Mouse (Mus musculus): ENCODE data around the gene Rnf130. TPM values are rescaled to one million over a fixed set of nuclear protein-coding genes. Genes with fewer than 3 reads are reported as not detected.

Gene Rnf130
- polyA plus RNA-seq, 1 experiment: 0.26 TPM

DNA sequence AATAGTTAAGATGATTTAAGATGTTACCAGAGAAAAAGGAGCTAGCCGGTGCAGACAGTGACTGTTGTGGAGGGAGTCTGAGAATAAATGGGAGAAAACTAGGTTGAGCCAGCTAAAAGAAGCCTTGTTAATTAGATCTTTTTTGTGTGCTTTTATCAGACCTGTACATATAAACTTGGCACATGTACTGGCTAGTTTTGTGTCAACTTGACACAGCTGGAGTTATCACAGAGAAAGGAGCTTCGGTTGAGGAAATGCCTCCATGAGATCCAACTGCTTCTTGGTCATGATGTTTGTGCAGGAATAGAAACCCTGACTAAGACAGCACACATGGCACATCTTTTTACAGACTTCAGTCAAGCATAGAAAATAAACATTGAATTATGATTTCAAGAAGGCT lies 32.6 kb downstream of the Rnf130 start:
- H3K27me3 ChIP-seq (ENCODE audit: control insufficient read depth): no peaks in the 10 kb centered on the region
- H3K4me3 ChIP-seq (replicated peaks): no peak overlapping the region
- no peaks in the 10 kb centered on the region for H3K36me3 ChIP-seq (ENCODE audit: control insufficient read depth)
- H3K9me3 ChIP-seq (ENCODE audit: control insufficient read depth, low read length): no peaks in the 10 kb centered on the region
- TF ChIP-seq TAL1 (IDR thresholded peaks at IDR 0.05; ENCODE audit: low read length) (no peak), GATA1 (IDR thresholded peaks at IDR 0.05; ENCODE audit: low read length) (no peak)
- H3K4me1 ChIP-seq (ENCODE audit: control insufficient read depth): no peaks in the 10 kb centered on the region

DNA sequence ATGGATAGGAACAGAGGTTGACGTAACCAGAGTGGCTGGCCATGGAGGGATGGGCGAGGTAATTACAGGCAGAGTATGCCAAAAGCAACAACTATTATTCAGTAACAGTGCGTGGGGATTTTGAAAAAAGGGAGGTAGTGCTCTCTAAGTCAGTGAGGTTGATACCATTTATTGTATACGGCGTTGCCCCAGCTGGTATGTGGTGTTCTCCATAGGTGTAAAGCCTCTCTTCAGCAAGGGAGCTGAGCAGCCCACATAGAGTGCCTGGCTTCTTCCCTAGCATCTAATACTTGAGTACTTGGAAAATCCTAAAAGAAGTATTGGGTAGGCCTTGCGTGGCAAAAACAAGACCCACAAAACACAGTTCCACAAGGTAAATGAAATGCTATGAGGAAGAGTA lies 33.1 kb downstream of the Rnf130 start:
- Histone ChIP-seq H3K36me3 (ENCODE audit: control insufficient read depth) (no peaks in the 10 kb centered on the region), H3K4me1 (ENCODE audit: control insufficient read depth) (no peaks in the 10 kb centered on the region), H3K27me3 (ENCODE audit: control insufficient read depth) (no peaks in the 10 kb centered on the region), H3K4me3 (replicated peaks) (no peak overlapping the region), H3K9me3 (ENCODE audit: control insufficient read depth, low read length) (no peaks in the 10 kb centered on the region)
- no peak for TF ChIP-seq TAL1 (IDR thresholded peaks at IDR 0.05; ENCODE audit: low read length)
- no peak for TF ChIP-seq GATA1 (IDR thresholded peaks at IDR 0.05; ENCODE audit: low read length)

GRCm38 (mm10) chr11:50059045-50059444 lies 33.9 kb downstream of the Rnf130 start:
- H3K36me3 ChIP-seq (ENCODE audit: control insufficient read depth): no peaks in the 10 kb centered on the region
- no peak overlapping the region for H3K4me3 ChIP-seq (replicated peaks)
- no peaks in the 10 kb centered on the region for H3K4me1 ChIP-seq (ENCODE audit: control insufficient read depth)
- H3K9me3 ChIP-seq (ENCODE audit: control insufficient read depth, low read length): no peaks in the 10 kb centered on the region
- no peak for TF ChIP-seq GATA1 (IDR thresholded peaks at IDR 0.05; ENCODE audit: low read length)
- TF ChIP-seq TAL1 (IDR thresholded peaks at IDR 0.05; ENCODE audit: low read length): no peak
- no peaks in the 10 kb centered on the region for H3K27me3 ChIP-seq (ENCODE audit: control insufficient read depth)

DNA sequence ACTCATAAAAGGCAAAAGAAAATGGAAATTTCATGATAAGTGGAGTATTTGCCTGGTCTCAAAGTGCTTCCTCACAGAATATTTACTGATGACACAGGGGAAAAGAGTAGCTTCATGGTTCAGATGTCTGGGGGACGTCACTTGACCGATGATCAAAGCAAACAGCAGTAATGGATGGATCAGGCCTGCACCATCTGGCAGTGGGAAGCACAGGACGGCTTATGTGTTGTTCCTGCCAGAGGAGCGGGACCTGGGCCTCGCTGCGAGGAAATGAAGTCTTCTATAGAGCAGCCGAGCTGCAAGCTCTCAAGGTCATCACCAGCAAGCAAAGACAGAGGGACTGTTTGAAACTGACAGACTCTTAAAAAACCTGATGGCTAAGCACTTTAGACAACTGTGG lies 37.0 kb downstream of the Rnf130 start:
- Histone ChIP-seq H3K36me3 (ENCODE audit: control insufficient read depth) (no peaks in the 10 kb centered on the region), H3K4me3 (replicated peaks) (no peak overlapping the region), H3K27me3 (ENCODE audit: control insufficient read depth) (no peaks in the 10 kb centered on the region), H3K9me3 (ENCODE audit: control insufficient read depth, low read length) (no peaks in the 10 kb centered on the region), H3K4me1 (ENCODE audit: control insufficient read depth) (no peaks in the 10 kb centered on the region)
- no peak for TF ChIP-seq TAL1 (IDR thresholded peaks at IDR 0.05; ENCODE audit: low read length)
- TF ChIP-seq GATA1 (IDR thresholded peaks at IDR 0.05; ENCODE audit: low read length): no peak

- Histone ChIP-seq H3K36me3 (ENCODE audit: control insufficient read depth) (no peaks in the 10 kb centered on the region), H3K9me3 (ENCODE audit: control insufficient read depth, low read length) (no peaks in the 10 kb centered on the region), H3K4me1 (ENCODE audit: control insufficient read depth) (no peaks in the 10 kb centered on the region), H3K27me3 (ENCODE audit: control insufficient read depth) (no peaks in the 10 kb centered on the region), H3K4me3 (replicated peaks) (no peak overlapping the region)
- no peak for TF ChIP-seq GATA1 (IDR thresholded peaks at IDR 0.05; ENCODE audit: low read length)
- no peak for TF ChIP-seq TAL1 (IDR thresholded peaks at IDR 0.05; ENCODE audit: low read length)
Observed at GRCm38 (mm10) chr11:50066088-50066487, 40.9 kb downstream of the Rnf130 start.

DNA sequence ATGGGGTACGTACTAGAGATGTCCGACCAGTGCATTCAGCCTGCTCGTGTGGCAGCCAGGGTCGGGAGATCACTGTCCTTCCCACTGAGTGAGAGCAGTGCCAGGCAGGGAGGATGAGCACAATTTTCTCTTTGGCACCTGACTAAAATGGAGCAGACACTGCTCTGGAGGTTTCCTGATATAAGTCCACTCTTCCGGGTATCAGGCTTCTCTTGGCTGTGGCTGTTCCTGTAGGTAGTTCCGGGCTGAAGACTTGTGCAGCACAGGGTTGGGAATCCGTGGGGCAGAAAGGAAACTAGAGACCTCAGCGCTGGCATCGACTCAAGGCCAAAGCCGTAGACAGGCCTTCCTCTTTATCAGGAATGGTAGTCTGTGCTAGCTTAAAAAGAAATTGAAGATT lies 48.7 kb downstream of the Rnf130 start:
- Histone ChIP-seq H3K27me3 (ENCODE audit: control insufficient read depth) (no peaks in the 10 kb centered on the region), H3K4me1 (ENCODE audit: control insufficient read depth) (no peaks in the 10 kb centered on the region), H3K9me3 (ENCODE audit: control insufficient read depth, low read length) (no peaks in the 10 kb centered on the region), H3K4me3 (replicated peaks) (no peak overlapping the region), H3K36me3 (ENCODE audit: control insufficient read depth) (no peaks in the 10 kb centered on the region)
- no peak for TF ChIP-seq GATA1 (IDR thresholded peaks at IDR 0.05; ENCODE audit: low read length)
- no peak for TF ChIP-seq TAL1 (IDR thresholded peaks at IDR 0.05; ENCODE audit: low read length)

GRCm38 (mm10) chr11:50076756-50077155 lies 51.6 kb downstream of the Rnf130 start:
- no peak overlapping the region for H3K4me3 ChIP-seq (replicated peaks)
- no peaks in the 10 kb centered on the region for H3K4me1 ChIP-seq (ENCODE audit: control insufficient read depth)
- no peaks in the 10 kb centered on the region for H3K27me3 ChIP-seq (ENCODE audit: control insufficient read depth)
- H3K36me3 ChIP-seq (ENCODE audit: control insufficient read depth): no peaks in the 10 kb centered on the region
- H3K9me3 ChIP-seq (ENCODE audit: control insufficient read depth, low read length): no peaks in the 10 kb centered on the region
- TF ChIP-seq TAL1 (IDR thresholded peaks at IDR 0.05; ENCODE audit: low read length): no peak
- no peak for TF ChIP-seq GATA1 (IDR thresholded peaks at IDR 0.05; ENCODE audit: low read length)

- TF ChIP-seq TAL1 (IDR thresholded peaks at IDR 0.05; ENCODE audit: low read length): no peak
- no peak for TF ChIP-seq GATA1 (IDR thresholded peaks at IDR 0.05; ENCODE audit: low read length)
- H3K36me3 ChIP-seq (ENCODE audit: control insufficient read depth): no peaks in the 10 kb centered on the region; the same call in 1 of the 2 replicates
Observed at GRCm38 (mm10) chr11:50081365-50082190, 56.4 kb downstream of the Rnf130 start.

DNA sequence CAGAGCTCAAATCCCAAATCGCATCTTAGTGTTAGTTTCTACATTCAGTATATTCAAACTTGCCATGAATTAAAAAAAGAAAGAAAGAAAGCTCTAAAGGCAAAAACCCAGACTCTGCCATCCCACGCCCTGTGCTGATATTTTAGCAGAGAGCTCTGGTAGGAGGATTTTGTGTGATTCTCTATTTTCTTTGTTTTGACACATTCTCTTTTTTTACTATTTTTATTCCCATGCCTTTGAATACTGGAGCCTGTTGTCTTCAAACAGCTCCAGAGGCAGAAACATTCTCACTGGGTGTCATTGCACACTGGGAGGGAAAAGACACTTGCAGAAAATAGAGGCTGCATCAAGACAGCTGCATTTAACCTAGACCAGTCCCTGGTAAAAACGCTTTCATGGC lies 61.1 kb downstream of the Rnf130 start:
- Histone ChIP-seq H3K4me3 (replicated peaks) (no peak overlapping the region), H3K9me3 (ENCODE audit: control insufficient read depth, low read length) (no peaks in the 10 kb centered on the region), H3K27me3 (ENCODE audit: control insufficient read depth) (no peaks in the 10 kb centered on the region), H3K36me3 (ENCODE audit: control insufficient read depth) (no peaks in the 10 kb centered on the region; the same call in 1 of the 2 replicates), H3K4me1 (ENCODE audit: control insufficient read depth) (no peaks in the 10 kb centered on the region)
- TF ChIP-seq TAL1 (IDR thresholded peaks at IDR 0.05; ENCODE audit: low read length): no peak
- no peak for TF ChIP-seq GATA1 (IDR thresholded peaks at IDR 0.05; ENCODE audit: low read length)

More at GRCm38 (mm10) chr11:50081365-50082190, 56.4 kb downstream of the Rnf130 start:
- Histone ChIP-seq H3K9me3 (ENCODE audit: control insufficient read depth, low read length) (no peaks in the 10 kb centered on the region), H3K4me1 (ENCODE audit: control insufficient read depth) (no peaks in the 10 kb centered on the region), H3K4me3 (replicated peaks) (no peak overlapping the region), H3K27me3 (ENCODE audit: control insufficient read depth) (no peaks in the 10 kb centered on the region)
